Mouse (Mus musculus): Measurements from ENCODE around the gene Ubqln5. TPM values are rescaled to one million over a fixed set of nuclear protein-coding genes. Genes with fewer than 3 reads are reported as not detected.

Gene Ubqln5
- polyA plus RNA-seq (2014; fragmentation: Nextera tagmentation; extraction: Ambion mirVana), result not detected in 2 replicates

DNA sequence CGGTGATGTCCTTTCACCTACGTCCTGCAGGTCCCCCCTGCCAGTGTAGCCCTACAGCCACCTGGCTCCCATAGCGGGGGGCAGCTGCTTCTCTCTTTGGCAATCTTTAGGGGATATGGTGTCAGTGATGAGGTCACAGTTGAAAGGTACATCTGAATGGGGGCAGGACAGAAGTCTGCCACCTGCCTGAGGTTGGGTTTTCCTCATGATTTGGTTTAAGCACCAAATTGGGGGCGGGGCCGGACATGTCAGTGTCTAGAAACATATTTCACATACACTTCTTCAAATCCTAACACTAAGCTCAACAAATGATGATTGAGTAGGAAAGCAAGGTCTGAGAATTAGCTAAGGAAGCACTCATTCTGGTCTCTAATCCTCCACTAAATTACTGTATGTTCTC, at the start of gene Ubqln5:
Gene Ubqln5 (minus strand): TSS at position 101 of the 400 bp plus-strand sequence.
- DNase-seq (ENCODE audit: low spot score), result no peak
- no peak within 1 kb of the TSS for H3K27ac ChIP-seq (replicated peaks; ENCODE audit: low read depth, low read length)
- no peaks in the 10 kb centered on the region for H3K9me3 ChIP-seq (replicated peaks; ENCODE audit: control insufficient read depth, low read length)
- no peaks in the 10 kb centered on the region for H3K27me3 ChIP-seq (ENCODE audit: control insufficient read depth, insufficient read depth, low read length)
- no peak within 1 kb of the TSS for H3K4me3 ChIP-seq (ENCODE audit: low read depth, low read length)
- no peaks in the 10 kb centered on the region for H3K4me1 ChIP-seq (ENCODE audit: control insufficient read depth, insufficient read depth, low read length)
- no peak within 1 kb of the TSS for H3K4me2 ChIP-seq (ENCODE audit: low read depth, low read length)
- ATAC-seq (replicated peaks; ENCODE audit: insufficient number of reproducible peaks, low FRiP score, low TSS enrichment, low read depth), result no peak
- no peak within 1 kb of the TSS for H3K9ac ChIP-seq (replicated peaks; ENCODE audit: low read length)
- H3K36me3 ChIP-seq (replicated peaks; ENCODE audit: control insufficient read depth, insufficient read depth, low read depth, low read length), result no peaks in the 10 kb centered on the region
- WGBS, result 89% methylated on average over 5 of the region's 5 CpGs

DNA sequence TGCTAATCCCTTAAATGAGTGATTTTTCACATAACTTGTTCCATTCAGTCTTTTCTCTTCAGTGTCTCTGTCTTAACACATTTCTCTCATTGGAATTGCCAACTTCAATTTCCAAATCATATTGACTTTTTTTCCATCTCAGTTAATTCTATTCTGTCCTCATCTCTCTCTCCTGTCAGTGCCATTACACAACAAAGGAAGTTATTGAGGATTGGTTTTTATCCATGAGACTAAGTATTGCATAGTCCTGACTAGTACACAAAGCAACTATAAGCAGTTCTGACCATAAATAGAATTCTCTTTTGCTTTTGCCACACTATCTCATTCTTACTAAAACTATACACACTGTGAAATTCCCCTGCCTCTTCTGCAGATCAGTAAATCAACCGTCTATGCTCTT, 49.4 kb upstream of the Ubqln5 start:
- H3K27me3 ChIP-seq (ENCODE audit: control insufficient read depth, insufficient read depth, low read length), result no peaks in the 10 kb centered on the region
- H3K36me3 ChIP-seq (replicated peaks; ENCODE audit: control insufficient read depth, insufficient read depth, low read depth, low read length), result no peaks in the 10 kb centered on the region
- no peak overlapping the region for H3K4me2 ChIP-seq (ENCODE audit: low read depth, low read length)
- DNase-seq (ENCODE audit: low spot score), result no peak
- no peak overlapping the region for H3K27ac ChIP-seq (replicated peaks; ENCODE audit: low read depth, low read length)
- H3K9me3 ChIP-seq (replicated peaks; ENCODE audit: control insufficient read depth, low read length), result no peaks in the 10 kb centered on the region
- 95% methylated on average over 1 of the region's 1 CpGs for WGBS
- H3K4me3 ChIP-seq (ENCODE audit: low read depth, low read length), result no peak overlapping the region
- H3K4me1 ChIP-seq (ENCODE audit: control insufficient read depth, insufficient read depth, low read length), result no peaks in the 10 kb centered on the region
- ATAC-seq (replicated peaks; ENCODE audit: insufficient number of reproducible peaks, low FRiP score, low TSS enrichment, low read depth), result no peak
- no peak overlapping the region for H3K9ac ChIP-seq (replicated peaks; ENCODE audit: low read length)

DNA sequence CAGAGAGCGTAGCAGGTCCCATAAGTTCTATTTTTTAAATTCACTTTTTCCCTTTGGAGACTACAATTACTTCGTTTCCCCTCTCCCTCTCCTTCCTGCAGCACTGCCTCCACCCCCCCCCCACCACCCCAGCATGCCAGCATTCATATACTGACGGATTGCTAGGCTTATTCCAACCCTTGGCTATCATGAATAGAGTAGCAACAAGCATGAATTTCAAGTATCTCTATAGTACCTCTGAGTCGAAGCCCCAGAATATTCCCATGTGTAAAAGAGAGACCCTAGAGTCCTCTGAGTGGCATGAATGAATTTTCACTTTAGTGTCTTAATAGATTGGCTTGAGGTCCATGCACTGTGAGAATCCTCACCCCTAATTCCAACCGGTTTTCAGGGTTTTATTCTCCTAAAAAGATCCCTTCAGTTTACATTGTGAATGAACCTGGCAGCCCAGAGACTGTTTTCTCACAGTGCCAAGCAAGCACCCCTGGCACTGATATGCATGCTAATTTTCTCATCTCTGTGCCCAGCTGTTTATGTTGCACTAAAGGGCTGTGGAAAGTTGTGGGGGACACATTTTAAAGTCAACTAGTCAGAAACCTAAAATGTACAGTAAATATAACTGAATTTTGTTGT, 48.9 kb upstream of the Ubqln5 start:
- DNase-seq (ENCODE audit: low spot score) (no peak), ATAC-seq (replicated peaks; ENCODE audit: insufficient number of reproducible peaks, low FRiP score, low TSS enrichment, low read depth) (no peak)
- Histone ChIP-seq H3K4me3 (ENCODE audit: low read depth, low read length) (no peak overlapping the region), H3K27ac (replicated peaks; ENCODE audit: low read depth, low read length) (no peak overlapping the region), H3K9me3 (replicated peaks; ENCODE audit: control insufficient read depth, low read length) (no peaks in the 10 kb centered on the region), H3K36me3 (replicated peaks; ENCODE audit: control insufficient read depth, insufficient read depth, low read depth, low read length) (no peaks in the 10 kb centered on the region), H3K4me1 (ENCODE audit: control insufficient read depth, insufficient read depth, low read length) (no peaks in the 10 kb centered on the region), H3K4me2 (ENCODE audit: low read depth, low read length) (no peak overlapping the region), H3K27me3 (ENCODE audit: control insufficient read depth, insufficient read depth, low read length) (no peaks in the 10 kb centered on the region), H3K9ac (replicated peaks; ENCODE audit: low read length) (no peak overlapping the region)
- 69% methylated on average over 5 of the region's 5 CpGs for WGBS

DNA sequence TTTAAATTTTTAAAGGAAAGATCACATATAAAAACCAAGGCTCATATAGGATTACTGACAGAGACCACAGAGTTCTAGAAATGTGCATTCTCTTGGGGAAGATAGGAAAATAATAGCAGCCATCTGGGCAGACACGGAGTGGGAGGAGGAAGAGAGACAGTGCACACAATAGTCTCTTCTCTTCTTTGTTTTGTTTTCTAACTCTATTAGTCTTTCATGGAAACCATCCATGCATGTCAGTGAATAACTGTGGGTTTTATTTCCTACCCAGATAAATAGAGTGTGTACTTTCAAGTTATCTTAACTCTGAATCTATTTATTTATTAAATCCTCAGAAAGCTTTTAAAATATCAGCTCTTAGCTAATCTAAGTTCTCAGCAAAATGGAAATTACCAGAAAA, 45.5 kb upstream of the Ubqln5 start:
- WGBS, result 35% methylated on average over 1 of the region's 1 CpGs
- no peak overlapping the region for H3K9ac ChIP-seq (replicated peaks; ENCODE audit: low read length)
- no peak for ATAC-seq (replicated peaks; ENCODE audit: insufficient number of reproducible peaks, low FRiP score, low TSS enrichment, low read depth)

DNA sequence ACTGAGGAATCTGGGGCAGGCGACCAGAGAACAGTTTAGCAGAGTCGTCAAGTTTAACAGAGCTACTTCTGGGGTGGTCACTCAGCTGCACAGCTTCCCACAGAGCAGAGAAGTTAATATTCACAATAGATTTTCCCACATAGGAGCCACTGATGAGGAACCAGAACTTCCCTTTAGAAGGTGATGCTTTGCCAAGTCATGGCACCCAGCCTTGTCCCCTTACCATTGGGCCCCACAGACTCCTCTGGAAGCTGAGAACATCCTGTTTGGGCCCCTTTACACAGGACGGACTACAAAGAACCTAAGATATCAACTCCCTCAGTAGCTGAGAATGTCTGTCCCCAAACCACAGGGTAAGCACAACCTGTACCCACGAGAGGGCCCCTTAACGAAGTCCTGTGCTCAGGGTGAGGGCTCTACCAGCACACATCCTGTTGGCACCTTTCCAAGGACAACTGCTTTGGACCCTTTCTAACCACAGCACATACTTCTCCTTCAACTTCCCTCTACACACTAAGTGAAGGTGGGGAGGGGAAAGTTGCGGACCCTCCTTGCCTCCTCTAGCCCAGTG, 40.1 kb upstream of the Ubqln5 start:
- no peaks in the 10 kb centered on the region for H3K9me3 ChIP-seq (replicated peaks; ENCODE audit: control insufficient read depth, low read length)
- no peak for DNase-seq (ENCODE audit: low spot score)
- whole genome bisulfite sequencing, result 72% methylated on average over 6 of the region's 6 CpGs
- H3K27ac ChIP-seq (replicated peaks; ENCODE audit: low read depth, low read length), result no peak overlapping the region
- H3K9ac ChIP-seq (replicated peaks; ENCODE audit: low read length), result no peak overlapping the region
- H3K4me2 ChIP-seq (ENCODE audit: low read depth, low read length), result no peak overlapping the region
- no peak overlapping the region for H3K4me3 ChIP-seq (ENCODE audit: low read depth, low read length)
- H3K36me3 ChIP-seq (replicated peaks; ENCODE audit: control insufficient read depth, insufficient read depth, low read depth, low read length), result no peaks in the 10 kb centered on the region
- ATAC-seq (replicated peaks; ENCODE audit: insufficient number of reproducible peaks, low FRiP score, low TSS enrichment, low read depth), result no peak
- no peaks in the 10 kb centered on the region for H3K27me3 ChIP-seq (ENCODE audit: control insufficient read depth, insufficient read depth, low read length)
- H3K4me1 ChIP-seq (ENCODE audit: control insufficient read depth, insufficient read depth, low read length), result no peaks in the 10 kb centered on the region

More for the DNA sequence above, 45.5 kb upstream of the Ubqln5 start:
- Histone ChIP-seq H3K27ac (replicated peaks; ENCODE audit: low read depth, low read length) (no peak overlapping the region), H3K9me3 (replicated peaks; ENCODE audit: control insufficient read depth, low read length) (no peaks in the 10 kb centered on the region), H3K27me3 (ENCODE audit: control insufficient read depth, insufficient read depth, low read length) (no peaks in the 10 kb centered on the region), H3K4me1 (ENCODE audit: control insufficient read depth, insufficient read depth, low read length) (no peaks in the 10 kb centered on the region), H3K36me3 (replicated peaks; ENCODE audit: control insufficient read depth, insufficient read depth, low read depth, low read length) (no peaks in the 10 kb centered on the region), H3K4me3 (ENCODE audit: low read depth, low read length) (no peak overlapping the region), H3K4me2 (ENCODE audit: low read depth, low read length) (no peak overlapping the region)
- DNase-seq (ENCODE audit: low spot score), result no peak

DNA sequence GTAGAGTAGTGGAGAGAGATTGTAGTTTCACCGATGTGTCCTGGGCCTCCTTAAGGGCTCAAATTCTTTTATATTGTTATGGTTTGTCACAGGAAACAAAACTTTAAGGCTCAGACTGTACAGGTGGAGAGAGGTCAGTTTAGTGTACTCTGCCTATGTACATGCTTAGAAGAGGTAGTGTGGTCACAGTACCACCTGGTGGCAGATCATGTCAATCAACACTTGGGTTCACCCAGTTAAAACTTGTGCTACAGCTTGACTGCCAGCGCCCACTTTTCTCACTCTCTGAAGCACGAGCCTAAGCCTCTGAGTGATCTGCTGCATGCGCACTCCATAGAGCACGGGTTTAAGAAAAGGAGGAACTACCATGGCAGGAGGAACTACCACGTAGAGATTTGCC, 37.5 kb upstream of the Ubqln5 start:
- Histone ChIP-seq H3K4me3 (ENCODE audit: low read depth, low read length) (no peak overlapping the region), H3K27me3 (ENCODE audit: control insufficient read depth, insufficient read depth, low read length) (no peaks in the 10 kb centered on the region), H3K9me3 (replicated peaks; ENCODE audit: control insufficient read depth, low read length) (no peaks in the 10 kb centered on the region), H3K27ac (replicated peaks; ENCODE audit: low read depth, low read length) (no peak overlapping the region), H3K9ac (replicated peaks; ENCODE audit: low read length) (no peak overlapping the region), H3K4me2 (ENCODE audit: low read depth, low read length) (no peak overlapping the region), H3K36me3 (replicated peaks; ENCODE audit: control insufficient read depth, insufficient read depth, low read depth, low read length) (no peaks in the 10 kb centered on the region), H3K4me1 (ENCODE audit: control insufficient read depth, insufficient read depth, low read length) (no peaks in the 10 kb centered on the region)
- WGBS, result 84% methylated on average over 6 of the region's 6 CpGs
- ATAC-seq (replicated peaks; ENCODE audit: insufficient number of reproducible peaks, low FRiP score, low TSS enrichment, low read depth) (no peak), DNase-seq (ENCODE audit: low spot score) (no peak)

DNA sequence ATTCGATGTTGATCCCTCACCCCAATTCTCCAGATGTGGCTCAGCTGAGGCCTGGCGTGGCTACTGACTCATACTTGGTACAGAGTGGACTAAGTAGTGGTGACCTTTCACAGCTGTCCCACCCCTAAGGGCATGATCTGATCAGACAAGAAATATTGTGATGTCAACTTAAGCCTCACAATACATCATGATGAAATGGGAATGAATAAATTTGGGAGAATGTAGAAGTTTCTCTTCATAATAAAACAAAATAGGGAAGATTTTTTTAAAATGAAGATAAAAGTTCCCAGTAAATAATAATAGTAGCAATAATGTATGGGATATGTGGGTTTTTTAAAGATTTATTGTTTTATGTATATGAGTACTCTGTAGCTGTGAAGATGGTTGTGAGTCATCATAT, 20.8 kb upstream of the Ubqln5 start, which contains the start of gene Ubqlnl:
Gene Ubqlnl (minus strand): TSS at position 101 of the 400 bp plus-strand sequence.
- Histone ChIP-seq H3K9me3 (replicated peaks; ENCODE audit: control insufficient read depth, low read length) (no peaks in the 10 kb centered on the region), H3K4me2 (ENCODE audit: low read depth, low read length) (no peak within 1 kb of the TSS), H3K4me3 (ENCODE audit: low read depth, low read length) (no peak within 1 kb of the TSS), H3K27me3 (ENCODE audit: control insufficient read depth, insufficient read depth, low read length) (no peaks in the 10 kb centered on the region), H3K27ac (replicated peaks; ENCODE audit: low read depth, low read length) (no peak within 1 kb of the TSS), H3K4me1 (ENCODE audit: control insufficient read depth, insufficient read depth, low read length) (no peaks in the 10 kb centered on the region), H3K9ac (replicated peaks; ENCODE audit: low read length) (no peak within 1 kb of the TSS), H3K36me3 (replicated peaks; ENCODE audit: control insufficient read depth, insufficient read depth, low read depth, low read length) (no peaks in the 10 kb centered on the region)
- DNase-seq (ENCODE audit: low spot score) (no peak), ATAC-seq (replicated peaks; ENCODE audit: insufficient number of reproducible peaks, low FRiP score, low TSS enrichment, low read depth) (no peak)
- 84% methylated on average over 2 of the region's 2 CpGs for WGBS

DNA sequence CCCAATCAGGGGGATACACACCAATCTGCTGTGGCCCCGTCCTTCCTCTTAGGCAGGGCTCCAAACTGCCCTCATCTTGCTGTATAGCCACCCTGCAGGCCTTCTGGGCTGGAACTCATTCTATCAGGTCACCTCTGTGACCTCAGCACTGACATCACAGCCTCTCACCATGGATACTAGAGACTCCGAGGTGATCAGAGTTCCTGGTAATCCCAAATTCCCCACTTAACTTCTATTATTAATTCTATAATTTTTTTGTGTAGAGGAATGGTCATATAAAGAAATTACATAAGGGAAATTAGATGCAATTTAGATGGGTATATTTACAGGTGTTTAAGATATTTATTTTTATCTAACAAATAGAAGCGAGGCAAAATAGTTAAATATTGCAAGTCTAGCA, 13.6 kb upstream of the Ubqln5 start, which contains the start of gene Ubqln3:
Gene Ubqln3 (minus strand): TSS at position 101 of the 400 bp plus-strand sequence.
- Histone ChIP-seq H3K9ac (replicated peaks; ENCODE audit: low read length) (no peak within 1 kb of the TSS), H3K4me3 (ENCODE audit: low read depth, low read length) (no peak within 1 kb of the TSS), H3K36me3 (replicated peaks; ENCODE audit: control insufficient read depth, insufficient read depth, low read depth, low read length) (no peaks in the 10 kb centered on the region), H3K27ac (replicated peaks; ENCODE audit: low read depth, low read length) (no peak within 1 kb of the TSS), H3K9me3 (replicated peaks; ENCODE audit: control insufficient read depth, low read length) (no peaks in the 10 kb centered on the region; the same call in 1 of the 2 replicates), H3K4me2 (ENCODE audit: low read depth, low read length) (no peak within 1 kb of the TSS), H3K4me1 (ENCODE audit: control insufficient read depth, insufficient read depth, low read length) (no peaks in the 10 kb centered on the region), H3K27me3 (ENCODE audit: control insufficient read depth, insufficient read depth, low read length) (no peaks in the 10 kb centered on the region)
- ATAC-seq (replicated peaks; ENCODE audit: insufficient number of reproducible peaks, low FRiP score, low TSS enrichment, low read depth) (no peak), DNase-seq (ENCODE audit: low spot score) (no peak)
- 73% methylated on average over 3 of the region's 3 CpGs for WGBS

Data from embryonic facial prominence, embryonic 11.5 days (tissue).